Mouse (Mus musculus) Muller cell, postnatal 12 days (primary cell): Measurements from ENCODE around the gene Rundc1.
"Not testable (repeated sequence)": the region's sequence is repeated elsewhere in the genome, so short reads cannot be mapped to it uniquely, and the experiment has no call there.

Source experiments
- DNase-seq: peaks from one replicate; pipeline ENCODE4 v3.0.0-alpha.2; 2015; ENCODE audit errors: inconsistent ontology term

Rundc1 gene

GRCm38 (mm10) chr11:101442760-101443159 is 17.9 kb downstream of the Rundc1 start:
- DNase-seq: no peak

GRCm38 (mm10) chr11:101446319-101446718 is 21.4 kb downstream of the Rundc1 start:
- DNase-seq: no peak

- DNase-seq: not testable (repeated sequence)
Measured at GRCm38 (mm10) chr11:101446860-101447259, 22.0 kb downstream of the Rundc1 start.

GRCm38 (mm10) chr11:101447786-101448185 is 22.9 kb downstream of the Rundc1 start:
- no peak for DNase-seq

GRCm38 (mm10) chr11:101448274-101448746 is 23.4 kb downstream of the Rundc1 start, which contains the start of gene Ifi35:
Ifi35 (plus strand) TSS chr11:101448407.
- DNase-seq: peak; percentile 88

GRCm38 (mm10) chr11:101448899-101449298 is 24.0 kb downstream of the Rundc1 start:
- no peak for DNase-seq

- DNase-seq: not testable (repeated sequence)
Measured at GRCm38 (mm10) chr11:101449596-101449995, 24.7 kb downstream of the Rundc1 start.

GRCm38 (mm10) chr11:101450394-101450793 is 25.5 kb downstream of the Rundc1 start:
- DNase-seq: no peak

- DNase-seq: no peak
Measured at GRCm38 (mm10) chr11:101451536-101451935, 26.7 kb downstream of the Rundc1 start.

- DNase-seq: no peak
Measured at GRCm38 (mm10) chr11:101452093-101452774, 27.3 kb downstream of the Rundc1 start.

GRCm38 (mm10) chr11:101454702-101455101 is 29.8 kb downstream of the Rundc1 start:
- peak; percentile 83 for DNase-seq

- no peak for DNase-seq
Measured at GRCm38 (mm10) chr11:101455627-101456026, 30.7 kb downstream of the Rundc1 start.

GRCm38 (mm10) chr11:101457631-101458030 is 32.7 kb downstream of the Rundc1 start:
- no peak for DNase-seq

GRCm38 (mm10) chr11:101458217-101458616 is 33.3 kb downstream of the Rundc1 start:
- DNase-seq: no peak

- DNase-seq: no peak
Measured at GRCm38 (mm10) chr11:101459716-101460115, 34.8 kb downstream of the Rundc1 start.

- no peak for DNase-seq
Measured at GRCm38 (mm10) chr11:101460321-101460720, 35.4 kb downstream of the Rundc1 start.

- DNase-seq: no peak
Measured at GRCm38 (mm10) chr11:101462141-101462540, 37.3 kb downstream of the Rundc1 start.

GRCm38 (mm10) chr11:101462583-101463440 is 37.9 kb downstream of the Rundc1 start:
- no peak for DNase-seq

GRCm38 (mm10) chr11:101464211-101465100 is 39.6 kb downstream of the Rundc1 start, which contains the start of gene Rnd2:
Rnd2 (plus strand) TSS chr11:101464999.
- DNase-seq: no peak

GRCm38 (mm10) chr11:101465101-101465868 is 40.4 kb downstream of the Rundc1 start:
- peak; percentile 86 for DNase-seq
